Mouse (Mus musculus): ENCODE data around the gene Tm7sf2. TPM values are rescaled to one million over a fixed set of nuclear protein-coding genes. Genes with fewer than 3 reads are reported as not detected.

The Tm7sf2 gene
- polyA plus RNA-seq, 1 experiment from 2014 or later = 49.1 TPM

DNA sequence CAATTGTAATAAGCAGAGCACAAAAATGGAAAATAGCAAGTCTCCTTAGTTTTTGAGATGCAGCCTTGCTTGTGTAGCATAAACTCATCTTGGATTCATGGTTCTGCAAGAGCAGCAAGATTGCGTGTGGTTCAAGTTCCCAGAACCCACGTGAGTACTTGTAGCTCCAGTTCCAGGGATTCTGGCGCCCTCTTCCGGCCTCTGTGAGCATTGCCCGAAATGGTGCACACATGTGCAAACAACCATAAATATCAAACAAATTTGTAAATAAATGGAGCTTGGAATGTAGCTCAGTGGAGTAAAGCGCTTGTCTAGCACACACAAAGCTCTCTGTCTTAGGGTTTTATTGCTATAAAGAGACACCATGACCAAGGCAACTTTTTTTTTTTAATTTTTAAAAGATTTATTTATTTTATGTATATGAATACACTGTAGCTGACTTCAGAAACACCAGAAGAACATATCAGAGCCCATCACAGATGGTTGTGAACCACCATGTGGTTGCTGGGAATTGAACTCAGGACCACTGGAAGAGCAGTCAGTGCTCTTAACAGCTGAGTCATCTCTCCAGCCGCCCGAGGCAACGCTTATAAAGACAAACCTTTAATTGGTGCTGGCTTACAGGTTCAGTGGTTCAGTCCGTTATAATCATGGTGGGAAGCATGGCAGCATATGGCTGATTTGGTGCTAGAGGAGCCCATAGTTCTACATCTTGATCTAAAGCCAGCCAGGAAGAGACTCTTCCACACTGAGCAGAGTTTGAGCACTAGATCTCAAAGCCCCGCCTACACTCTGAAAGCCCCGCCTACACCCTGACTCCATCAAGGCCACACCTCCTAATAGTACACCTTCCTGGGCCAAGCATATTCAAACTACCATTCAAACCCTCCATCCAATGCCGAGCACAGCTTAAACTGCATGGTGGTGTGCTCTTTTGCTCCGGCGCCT, 49.8 kb downstream of the Tm7sf2 start:
- Histone ChIP-seq H3K9me3 (replicated peaks) (no peaks in the 10 kb centered on the region), H3K27ac (replicated peaks) (peak overlapping the region; percentile 81), H3K27me3 (no peaks in the 10 kb centered on the region), H3K4me1 (replicated peaks) (peaks cover 71% of the 10 kb centered on the region), H3K4me2 (peak overlapping the region; percentile 53), H3K9ac (0 out of 2 replicates have a peak overlapping the region, but pooled peaks have one; percentile 31), H3K4me3 (replicated peaks) (peak overlapping the region; percentile 29), H3K36me3 (replicated peaks) (peaks cover 6% of the 10 kb centered on the region)
- WGBS (ENCODE audit: insufficient replicate concordance) = 20% methylated on average over 15 of the region's 15 CpGs
- peak; percentile 16; the same call in 1 of the 2 replicates for ATAC-seq (ENCODE audit: insufficient read depth)

DNA sequence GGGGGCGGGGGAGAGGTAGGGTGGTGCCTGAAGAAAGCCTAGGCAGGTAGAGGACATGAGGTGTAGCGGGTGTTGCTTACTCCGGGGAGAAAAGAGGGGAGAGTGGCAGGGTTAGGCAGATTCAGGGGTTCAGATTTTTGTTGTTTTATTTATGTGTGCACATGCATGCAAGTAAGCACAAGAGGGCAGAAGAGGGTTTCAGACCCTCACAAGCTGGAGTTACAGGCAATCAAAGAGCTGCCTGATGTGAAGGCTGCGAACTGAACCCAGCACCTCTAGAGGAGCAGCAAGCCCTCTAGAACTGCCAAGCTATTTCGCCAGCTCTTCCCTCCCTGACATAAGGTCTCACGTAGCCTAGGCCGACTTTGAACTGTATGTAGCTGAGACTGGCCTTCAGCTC, 51.6 kb downstream of the Tm7sf2 start:
- peak overlapping the region; percentile 77 for H3K9ac ChIP-seq

DNA sequence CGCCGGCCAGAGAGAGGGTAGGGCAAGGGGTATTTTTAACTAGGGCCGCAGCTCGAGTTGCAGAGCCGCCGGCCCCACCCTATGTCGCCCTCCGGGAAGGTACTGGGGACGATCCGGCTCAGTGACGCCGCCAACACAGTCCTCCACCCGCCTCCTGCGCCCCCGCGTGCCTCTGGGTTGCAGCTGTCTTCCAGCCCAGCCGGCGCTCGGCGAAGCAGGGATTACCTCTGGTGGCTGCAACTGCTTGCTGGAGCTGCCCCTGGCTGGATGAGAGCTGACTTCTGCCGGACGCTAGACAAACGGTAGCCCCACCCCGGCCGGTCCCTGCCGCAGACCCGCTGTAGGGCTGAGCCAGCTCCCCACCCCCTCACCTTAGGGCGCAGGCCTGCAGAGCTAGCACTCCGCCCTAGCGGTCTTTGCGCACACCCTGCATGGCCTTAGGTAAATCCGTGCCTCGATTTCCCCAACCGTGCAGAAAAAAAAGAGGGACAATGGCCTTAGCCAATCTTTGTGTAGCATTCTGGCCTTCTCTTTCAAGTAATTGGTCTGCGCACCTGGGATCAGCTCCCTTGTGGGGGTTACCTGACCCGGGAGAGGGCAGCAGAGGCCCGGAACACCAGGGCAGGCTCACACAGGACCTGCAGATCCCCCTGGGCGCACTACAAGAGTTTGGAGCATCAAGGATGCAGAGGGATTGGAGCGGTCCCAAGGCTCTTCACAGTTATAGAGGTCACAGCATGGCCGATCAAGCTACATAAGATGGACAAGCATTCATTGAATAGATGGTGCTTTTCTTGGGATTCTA, 52.5 kb downstream of the Tm7sf2 start, which contains the start of gene Capn1:
Capn1 (minus strand) TSS at position 387 of the 805 bp plus-strand sequence.
- Histone ChIP-seq H3K4me2 (peak within 1 kb of the TSS; percentile 97), H3K36me3 (replicated peaks) (peaks cover 33% of the 10 kb centered on the region), H3K9me3 (replicated peaks) (no peaks in the 10 kb centered on the region), H3K9ac (peak within 1 kb of the TSS; percentile 77), H3K27me3 (no peaks in the 10 kb centered on the region), H3K4me3 (replicated peaks) (peak within 1 kb of the TSS; percentile 74), H3K27ac (replicated peaks) (peak within 1 kb of the TSS; percentile 94), H3K4me1 (replicated peaks) (peaks cover 89% of the 10 kb centered on the region)
- peak; percentile 67 for ATAC-seq (ENCODE audit: insufficient read depth)
- 3% methylated on average over 40 of the region's 40 CpGs for WGBS (ENCODE audit: insufficient replicate concordance)

More for the DNA sequence above, 51.6 kb downstream of the Tm7sf2 start:
- H3K4me1 ChIP-seq (replicated peaks) = peaks cover 84% of the 10 kb centered on the region
- ATAC-seq (ENCODE audit: insufficient read depth) = no peak
- peak overlapping the region; percentile 97 for H3K4me2 ChIP-seq
- H3K36me3 ChIP-seq (replicated peaks) = peaks cover 25% of the 10 kb centered on the region
- 55% methylated on average over 7 of the region's 7 CpGs for WGBS (ENCODE audit: insufficient replicate concordance)
- peak overlapping the region; percentile 94 for H3K27ac ChIP-seq (replicated peaks)
- peak overlapping the region; percentile 74 for H3K4me3 ChIP-seq (replicated peaks)
- no peaks in the 10 kb centered on the region for H3K9me3 ChIP-seq (replicated peaks)
- no peaks in the 10 kb centered on the region for H3K27me3 ChIP-seq

DNA sequence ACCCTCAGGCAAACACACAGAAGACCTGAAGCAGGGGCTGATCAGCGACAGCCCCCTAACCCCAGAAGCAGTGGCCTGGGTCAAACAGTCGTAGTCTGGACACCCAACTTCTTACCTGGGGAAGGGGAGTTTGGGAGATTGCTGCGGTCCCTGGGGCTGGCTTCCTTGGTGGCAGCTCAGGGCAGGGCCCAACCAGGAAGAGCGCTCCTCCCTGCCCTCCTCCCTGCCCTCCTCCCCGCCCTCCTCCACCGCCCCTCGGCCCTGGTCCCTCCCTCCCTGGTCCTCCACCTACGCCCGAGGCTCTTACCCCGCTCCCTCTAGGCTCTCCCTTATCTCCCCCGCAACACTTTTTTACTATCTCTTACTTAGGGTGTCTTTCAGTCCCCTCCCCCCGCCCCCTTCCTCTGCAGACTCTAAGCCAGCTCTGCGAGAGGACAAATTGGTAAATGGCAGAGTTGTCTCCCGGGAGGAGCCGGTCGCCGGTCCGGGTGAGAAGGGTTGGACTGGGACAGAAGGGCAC, 53.1 kb downstream of the Tm7sf2 start:
- peak overlapping the region; percentile 94 for H3K27ac ChIP-seq (replicated peaks)
- peaks cover 40% of the 10 kb centered on the region for H3K36me3 ChIP-seq (replicated peaks)
- peak overlapping the region; percentile 74 for H3K4me3 ChIP-seq (replicated peaks)
- peak overlapping the region; percentile 97 for H3K4me2 ChIP-seq
- ATAC-seq (ENCODE audit: insufficient read depth) = peak; percentile 95
- H3K27me3 ChIP-seq = no peaks in the 10 kb centered on the region
- under 1% methylated on average over 17 of the region's 18 CpGs for whole genome bisulfite sequencing (ENCODE audit: insufficient replicate concordance)
- H3K9ac ChIP-seq = peak overlapping the region; percentile 77
- H3K4me1 ChIP-seq (replicated peaks) = peaks cover 83% of the 10 kb centered on the region
- H3K9me3 ChIP-seq (replicated peaks) = no peaks in the 10 kb centered on the region

DNA sequence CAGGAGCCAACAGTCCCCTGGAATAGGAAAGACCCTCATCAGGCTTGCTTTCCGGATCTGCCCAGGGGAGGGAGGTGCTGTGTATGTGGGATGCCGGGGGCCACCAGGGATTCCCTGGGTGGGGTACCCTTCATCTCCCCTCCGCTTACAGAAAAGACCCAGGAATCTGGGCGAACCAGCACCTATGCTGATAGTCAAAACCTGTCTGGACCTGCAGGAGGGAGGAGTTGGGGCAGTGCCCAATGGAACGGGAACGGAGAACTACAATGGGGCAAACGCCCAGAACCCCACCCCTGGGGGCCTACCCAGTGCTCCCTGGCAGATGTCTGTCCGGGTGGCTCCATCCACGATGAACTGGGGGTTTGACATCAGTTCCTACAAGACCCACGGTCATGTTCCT, 54.5 kb downstream of the Tm7sf2 start:
- H3K4me2 ChIP-seq = peak overlapping the region; percentile 97
- H3K9me3 ChIP-seq (replicated peaks) = no peaks in the 10 kb centered on the region
- WGBS (ENCODE audit: insufficient replicate concordance) = 74% methylated on average over 10 of the region's 10 CpGs
- ATAC-seq (ENCODE audit: insufficient read depth) = no peak
- peaks cover 73% of the 10 kb centered on the region for H3K4me1 ChIP-seq (replicated peaks)
- H3K4me3 ChIP-seq (replicated peaks) = peak overlapping the region; percentile 74
- peaks cover 51% of the 10 kb centered on the region for H3K36me3 ChIP-seq (replicated peaks)
- peak overlapping the region; percentile 77 for H3K9ac ChIP-seq
- no peaks in the 10 kb centered on the region for H3K27me3 ChIP-seq
- H3K27ac ChIP-seq (replicated peaks) = peak overlapping the region; percentile 94

Small RNA genes lying within 50 kb of the gene (microRNA-seq; reads per million reads assigned to microRNA genes)
- 2.3 reads per million for gene Mir6988

Other genes with a start within 250 kb of the Tm7sf2 start
- 12.9 and 13.1 TPM in 2 replicates for gene Frmd8, start 193.1 kb downstream of the Tm7sf2 start, polyA plus RNA-seq (2015; fragmentation: Nextera tagmentation; extraction: Ambion mirVana)
- 7.1 and 7.9 TPM in 2 replicates for gene Slc25a45, start 190.6 kb downstream of the Tm7sf2 start, polyA plus RNA-seq (2015; fragmentation: Nextera tagmentation; extraction: Ambion mirVana)
- gene Tigd3, start 174.2 kb downstream of the Tm7sf2 start, polyA plus RNA-seq (2015; fragmentation: Nextera tagmentation; extraction: Ambion mirVana) = 2.8 and 2.9 TPM in 2 replicates
- 52.7 and 59.4 TPM in 2 replicates for gene Dpf2, start 155.4 kb downstream of the Tm7sf2 start, polyA plus RNA-seq (2015; fragmentation: Nextera tagmentation; extraction: Ambion mirVana)
- 2.9 and 3.1 TPM in 2 replicates for gene Cdc42ep2, start 143.6 kb downstream of the Tm7sf2 start, polyA plus RNA-seq (2015; fragmentation: Nextera tagmentation; extraction: Ambion mirVana)
- gene Pola2, start 104.2 kb downstream of the Tm7sf2 start, polyA plus RNA-seq (2015; fragmentation: Nextera tagmentation; extraction: Ambion mirVana) = 53.8 and 58.9 TPM in 2 replicates
- gene Slc22a20, start 82.2 kb downstream of the Tm7sf2 start, polyA plus RNA-seq (2015; fragmentation: Nextera tagmentation; extraction: Ambion mirVana) = 0.05 TPM in 1 of 2 replicates, not detected in the other
- 25.1 and 26.1 TPM in 2 replicates for gene Capn1, start 52.5 kb downstream of the Tm7sf2 start, polyA plus RNA-seq (2015; fragmentation: Nextera tagmentation; extraction: Ambion mirVana)
- 13.3 and 17.3 TPM in 2 replicates for gene Syvn1, start 21.8 kb downstream of the Tm7sf2 start, polyA plus RNA-seq (2015; fragmentation: Nextera tagmentation; extraction: Ambion mirVana)
- gene Mrpl49, start 10.6 kb downstream of the Tm7sf2 start, polyA plus RNA-seq (2015; fragmentation: Nextera tagmentation; extraction: Ambion mirVana) = 39.5 and 41.8 TPM in 2 replicates
- 401 and 446 TPM in 2 replicates for gene Fau, start 10.5 kb downstream of the Tm7sf2 start, polyA plus RNA-seq (2015; fragmentation: Nextera tagmentation; extraction: Ambion mirVana)
- 19.1 and 19.5 TPM in 2 replicates for gene Znhit2, start 7.2 kb downstream of the Tm7sf2 start, polyA plus RNA-seq (2015; fragmentation: Nextera tagmentation; extraction: Ambion mirVana)
- 27.3 and 30.8 TPM in 2 replicates for gene Vps51, start 8.9 kb upstream of the Tm7sf2 start, polyA plus RNA-seq (2015; fragmentation: Nextera tagmentation; extraction: Ambion mirVana)
- gene Tmem262, start 11.7 kb upstream of the Tm7sf2 start, polyA plus RNA-seq (2015; fragmentation: Nextera tagmentation; extraction: Ambion mirVana) = not detected in 2 replicates
- gene Gm28374, start 13.9 kb upstream of the Tm7sf2 start, polyA plus RNA-seq (2015; fragmentation: Nextera tagmentation; extraction: Ambion mirVana) = 0.48 and 0.67 TPM in 2 replicates
- gene Zfpl1, start 16.6 kb upstream of the Tm7sf2 start, polyA plus RNA-seq (2015; fragmentation: Nextera tagmentation; extraction: Ambion mirVana) = 19.7 and 24.4 TPM in 2 replicates
- 34.5 and 35.4 TPM in 2 replicates for gene Cdca5, start 16.6 kb upstream of the Tm7sf2 start, polyA plus RNA-seq (2015; fragmentation: Nextera tagmentation; extraction: Ambion mirVana)
- 0.23 and 0.25 TPM in 2 replicates for gene AC131692.1, start 26.0 kb upstream of the Tm7sf2 start, polyA plus RNA-seq (2015; fragmentation: Nextera tagmentation; extraction: Ambion mirVana)
- 3.5 and 3.7 TPM in 2 replicates for gene Naaladl1, start 37.4 kb upstream of the Tm7sf2 start, polyA plus RNA-seq (2015; fragmentation: Nextera tagmentation; extraction: Ambion mirVana)
- gene Sac3d1, start 50.3 kb upstream of the Tm7sf2 start, polyA plus RNA-seq (2015; fragmentation: Nextera tagmentation; extraction: Ambion mirVana) = 23.2 and 24.0 TPM in 2 replicates
- gene Snx15, start 59.9 kb upstream of the Tm7sf2 start, polyA plus RNA-seq (2015; fragmentation: Nextera tagmentation; extraction: Ambion mirVana) = 58.5 and 66.0 TPM in 2 replicates
- gene Batf2, start 72.6 kb upstream of the Tm7sf2 start, polyA plus RNA-seq (2015; fragmentation: Nextera tagmentation; extraction: Ambion mirVana) = 0.17 and 0.44 TPM in 2 replicates
- 26.0 and 28.8 TPM in 2 replicates for gene Arl2, start 73.2 kb upstream of the Tm7sf2 start, polyA plus RNA-seq (2015; fragmentation: Nextera tagmentation; extraction: Ambion mirVana)
- gene Majin, start 116.0 kb upstream of the Tm7sf2 start, polyA plus RNA-seq (2015; fragmentation: Nextera tagmentation; extraction: Ambion mirVana) = not detected in 2 replicates
- gene Gpha2, start 158.0 kb upstream of the Tm7sf2 start, polyA plus RNA-seq (2015; fragmentation: Nextera tagmentation; extraction: Ambion mirVana) = 0.15 and 0.28 TPM in 2 replicates
- gene Ppp2r5b, start 167.5 kb upstream of the Tm7sf2 start, polyA plus RNA-seq (2015; fragmentation: Nextera tagmentation; extraction: Ambion mirVana) = 3.3 and 5.0 TPM in 2 replicates
- 4.7 and 5.8 TPM in 2 replicates for gene Atg2a, start 173.3 kb upstream of the Tm7sf2 start, polyA plus RNA-seq (2015; fragmentation: Nextera tagmentation; extraction: Ambion mirVana)
- 64.0 and 69.3 TPM in 2 replicates for gene Ehd1, start 208.4 kb upstream of the Tm7sf2 start, polyA plus RNA-seq (2015; fragmentation: Nextera tagmentation; extraction: Ambion mirVana)
- 0.21 and 0.38 TPM in 2 replicates for gene Cdc42bpg, start 238.1 kb upstream of the Tm7sf2 start, polyA plus RNA-seq (2015; fragmentation: Nextera tagmentation; extraction: Ambion mirVana)

Measured in liver, embryonic 15.5 days (tissue).